Mouse (Mus musculus): ENCODE measurements at regions not wholly inside any gene's neighbourhood (a gene's known extent, or its start where the extent isn't known, plus 50 kb on each side); places are given as distances from the start of the nearest gene placed in this dataset.

DNA sequence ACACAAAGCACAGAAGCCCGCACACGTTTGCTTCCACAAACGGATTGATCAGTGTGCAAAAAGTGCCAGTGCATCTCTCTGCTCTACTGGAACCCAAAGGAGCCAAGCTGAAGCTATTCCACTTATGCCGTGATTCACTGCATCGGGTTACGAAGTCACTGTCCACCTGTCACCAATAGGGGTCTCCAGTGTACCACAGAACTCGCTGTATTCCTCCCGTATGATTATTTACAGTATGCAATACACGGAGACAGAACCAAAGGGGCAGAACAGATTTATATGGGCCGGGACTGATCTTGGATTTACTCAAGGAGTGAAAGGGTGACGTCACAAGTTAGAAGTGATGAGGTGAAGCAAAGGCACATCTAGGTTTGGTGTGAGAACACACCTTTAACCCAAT lies 155.5 kb upstream of the Atp5g3 start:
- no peaks in the 10 kb centered on the region for H3K4me1 ChIP-seq (ENCODE audit: insufficient read depth, low read depth, low read length)
- DNase-seq (ENCODE audit: low spot score) (no peak), ATAC-seq (ENCODE audit: extremely low read depth, insufficient number of reproducible peaks, low FRiP score, poor library complexity, severe bottlenecking) (no peak)
- H3K4me3 ChIP-seq (ENCODE audit: low read depth, low read length) = no peak overlapping the region
- H3K36me3 ChIP-seq (replicated peaks) = no peaks in the 10 kb centered on the region
- H3K27me3 ChIP-seq (ENCODE audit: insufficient read depth, low read length) = peaks cover 17% of the 10 kb centered on the region
- TF ChIP-seq TAL1 (conservative IDR thresholded peaks at IDR 0.05; ENCODE audit: low read depth, low read length) = no peak
- TF ChIP-seq GATA2 (IDR thresholded peaks at IDR 0.05; ENCODE audit: borderline replicate concordance, low read depth, low read length) = no peak
- TF ChIP-seq CTCF (IDR thresholded peaks at IDR 0.05; ENCODE audit: low read depth, low read length) = no peak
- TF ChIP-seq POLR2AphosphoS5 (IDR thresholded peaks at IDR 0.05; ENCODE audit: insufficient replicate concordance, low read depth, low read length) = no peak
- no peak for TF ChIP-seq GATA1 (IDR thresholded peaks at IDR 0.05; ENCODE audit: borderline replicate concordance, low read length)
- H3K9me3 ChIP-seq (replicated peaks) = no peaks in the 10 kb centered on the region

DNA sequence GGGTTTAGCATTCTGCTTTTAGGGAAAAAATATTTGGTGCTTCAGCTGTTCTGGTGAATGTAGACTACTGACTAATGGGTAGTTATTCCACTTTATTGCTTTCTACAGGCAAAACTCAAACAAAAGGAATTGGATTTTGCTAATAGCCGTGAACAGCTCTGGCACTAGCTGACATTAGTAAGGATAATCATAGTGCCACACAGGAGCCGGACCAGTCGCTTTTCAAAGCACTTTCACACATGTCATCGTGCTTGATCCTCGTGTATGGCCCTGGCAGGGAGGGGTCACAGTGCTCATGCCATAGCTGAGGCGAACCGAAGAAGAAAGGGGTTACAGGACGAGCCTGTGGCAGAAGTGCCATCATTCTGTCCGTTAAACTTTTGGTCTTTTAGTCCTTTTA lies 153.2 kb upstream of the Atp5g3 start:
- Histone ChIP-seq H3K4me1 (ENCODE audit: insufficient read depth, low read depth, low read length) (no peaks in the 10 kb centered on the region), H3K4me3 (ENCODE audit: low read depth, low read length) (no peak overlapping the region), H3K36me3 (replicated peaks) (no peaks in the 10 kb centered on the region), H3K27me3 (ENCODE audit: insufficient read depth, low read length) (peaks cover 8% of the 10 kb centered on the region), H3K9me3 (replicated peaks) (no peaks in the 10 kb centered on the region)
- DNase-seq (ENCODE audit: low spot score) = no peak
- ATAC-seq (ENCODE audit: extremely low read depth, insufficient number of reproducible peaks, low FRiP score, poor library complexity, severe bottlenecking) = no peak
- TF ChIP-seq GATA2 (IDR thresholded peaks at IDR 0.05; ENCODE audit: borderline replicate concordance, low read depth, low read length) (no peak), TAL1 (conservative IDR thresholded peaks at IDR 0.05; ENCODE audit: low read depth, low read length) (no peak), POLR2AphosphoS5 (IDR thresholded peaks at IDR 0.05; ENCODE audit: insufficient replicate concordance, low read depth, low read length) (no peak), CTCF (IDR thresholded peaks at IDR 0.05; ENCODE audit: low read depth, low read length) (no peak), GATA1 (IDR thresholded peaks at IDR 0.05; ENCODE audit: borderline replicate concordance, low read length) (no peak)

DNA sequence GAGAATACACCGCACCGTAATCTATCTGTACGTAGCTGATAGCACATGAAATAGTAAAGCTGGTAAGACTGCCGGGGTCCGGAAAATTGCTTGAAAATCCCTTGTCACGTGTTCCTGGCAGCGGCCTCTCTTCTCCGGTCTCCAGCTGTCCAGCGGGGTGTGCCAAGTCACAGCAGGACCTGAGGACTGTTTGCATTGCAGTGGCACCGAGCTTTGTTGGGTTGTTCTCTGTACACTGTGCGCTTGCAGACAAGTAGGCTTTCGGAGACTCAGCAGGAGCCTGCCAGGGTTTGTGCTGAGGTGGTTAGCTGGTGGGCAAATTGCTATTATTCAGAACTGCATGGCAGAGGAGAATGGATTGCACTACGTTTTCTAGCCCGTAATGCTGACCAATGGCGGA lies 152.7 kb upstream of the Atp5g3 start:
- TF ChIP-seq GATA1 (IDR thresholded peaks at IDR 0.05; ENCODE audit: borderline replicate concordance, low read length) (no peak), CTCF (IDR thresholded peaks at IDR 0.05; ENCODE audit: low read depth, low read length) (no peak), TAL1 (conservative IDR thresholded peaks at IDR 0.05; ENCODE audit: low read depth, low read length) (no peak), POLR2AphosphoS5 (IDR thresholded peaks at IDR 0.05; ENCODE audit: insufficient replicate concordance, low read depth, low read length) (no peak), GATA2 (IDR thresholded peaks at IDR 0.05; ENCODE audit: borderline replicate concordance, low read depth, low read length) (no peak)
- ATAC-seq (ENCODE audit: extremely low read depth, insufficient number of reproducible peaks, low FRiP score, poor library complexity, severe bottlenecking) = no peak
- H3K4me3 ChIP-seq (ENCODE audit: low read depth, low read length) = no peak overlapping the region
- H3K4me1 ChIP-seq (ENCODE audit: insufficient read depth, low read depth, low read length) = no peaks in the 10 kb centered on the region
- no peaks in the 10 kb centered on the region for H3K36me3 ChIP-seq (replicated peaks)
- no peaks in the 10 kb centered on the region for H3K9me3 ChIP-seq (replicated peaks)
- peaks cover 8% of the 10 kb centered on the region for H3K27me3 ChIP-seq (ENCODE audit: insufficient read depth, low read length)
- no peak for DNase-seq (ENCODE audit: low spot score)

DNA sequence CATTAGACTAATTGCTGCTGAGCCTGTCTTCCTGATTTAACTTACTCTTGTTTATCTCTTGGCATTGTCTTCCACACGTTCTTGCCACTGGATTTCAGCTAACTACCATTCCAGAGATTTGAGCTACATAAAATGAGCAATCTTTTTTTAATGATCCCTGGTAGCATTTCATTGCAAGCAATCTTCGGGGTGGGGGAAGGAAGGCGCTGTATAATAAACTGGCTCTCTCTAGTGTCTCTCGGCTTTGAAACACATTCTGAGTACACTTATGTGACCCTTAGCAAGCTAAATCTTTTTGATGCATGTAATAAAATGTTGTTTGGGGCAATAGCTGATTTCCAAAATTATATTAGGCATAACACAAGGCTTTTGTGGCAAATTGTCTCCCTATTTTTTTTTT lies 152.2 kb upstream of the Atp5g3 start:
- no peak for TF ChIP-seq POLR2AphosphoS5 (IDR thresholded peaks at IDR 0.05; ENCODE audit: insufficient replicate concordance, low read depth, low read length)
- no peak for TF ChIP-seq CTCF (IDR thresholded peaks at IDR 0.05; ENCODE audit: low read depth, low read length)
- no peak for TF ChIP-seq GATA2 (IDR thresholded peaks at IDR 0.05; ENCODE audit: borderline replicate concordance, low read depth, low read length)
- TF ChIP-seq TAL1 (conservative IDR thresholded peaks at IDR 0.05; ENCODE audit: low read depth, low read length) = no peak
- TF ChIP-seq GATA1 (IDR thresholded peaks at IDR 0.05; ENCODE audit: borderline replicate concordance, low read length) = no peak
- Histone ChIP-seq H3K9me3 (replicated peaks) (no peaks in the 10 kb centered on the region), H3K36me3 (replicated peaks) (no peaks in the 10 kb centered on the region), H3K4me1 (ENCODE audit: insufficient read depth, low read depth, low read length) (no peaks in the 10 kb centered on the region), H3K4me3 (ENCODE audit: low read depth, low read length) (no peak overlapping the region), H3K27me3 (ENCODE audit: insufficient read depth, low read length) (peaks cover 7% of the 10 kb centered on the region)
- DNase-seq (ENCODE audit: low spot score) (no peak), ATAC-seq (ENCODE audit: extremely low read depth, insufficient number of reproducible peaks, low FRiP score, poor library complexity, severe bottlenecking) (no peak)

DNA sequence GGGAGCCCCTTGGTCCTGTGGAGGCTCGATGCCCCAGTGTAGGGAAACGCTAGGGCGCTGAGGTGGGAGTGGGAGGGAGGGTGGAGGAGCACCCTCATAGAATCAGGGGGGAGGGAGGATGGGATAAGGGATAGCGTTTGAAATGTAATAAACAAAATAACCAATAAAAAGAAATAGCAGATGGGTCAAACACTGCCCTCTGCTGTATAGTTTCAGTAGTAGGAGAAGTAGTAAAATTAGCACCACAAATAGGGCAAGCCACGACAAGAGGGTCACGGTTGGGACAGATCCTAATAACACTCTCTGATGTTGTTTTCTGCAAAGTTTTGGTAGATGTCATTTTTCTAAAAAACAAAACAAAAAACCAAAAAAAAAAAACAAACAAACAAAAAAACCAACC lies 131.3 kb upstream of the Atp5g3 start:
- Histone ChIP-seq H3K9me3 (replicated peaks) (no peaks in the 10 kb centered on the region), H3K36me3 (replicated peaks) (no peaks in the 10 kb centered on the region), H3K4me3 (ENCODE audit: low read depth, low read length) (no peak overlapping the region), H3K4me1 (ENCODE audit: insufficient read depth, low read depth, low read length) (no peaks in the 10 kb centered on the region), H3K27me3 (ENCODE audit: insufficient read depth, low read length) (0 out of 2 replicates have a peak, but pooled peaks cover 5% of the 10 kb centered on the region)
- TF ChIP-seq POLR2AphosphoS5 (IDR thresholded peaks at IDR 0.05; ENCODE audit: insufficient replicate concordance, low read depth, low read length) = no peak
- no peak for TF ChIP-seq GATA1 (IDR thresholded peaks at IDR 0.05; ENCODE audit: borderline replicate concordance, low read length)
- no peak for TF ChIP-seq GATA2 (IDR thresholded peaks at IDR 0.05; ENCODE audit: borderline replicate concordance, low read depth, low read length)
- TF ChIP-seq CTCF (IDR thresholded peaks at IDR 0.05; ENCODE audit: low read depth, low read length) = no peak
- no peak for TF ChIP-seq TAL1 (conservative IDR thresholded peaks at IDR 0.05; ENCODE audit: low read depth, low read length)
- ATAC-seq (ENCODE audit: extremely low read depth, insufficient number of reproducible peaks, low FRiP score, poor library complexity, severe bottlenecking) = no peak
- DNase-seq (ENCODE audit: low spot score) = no peak

DNA sequence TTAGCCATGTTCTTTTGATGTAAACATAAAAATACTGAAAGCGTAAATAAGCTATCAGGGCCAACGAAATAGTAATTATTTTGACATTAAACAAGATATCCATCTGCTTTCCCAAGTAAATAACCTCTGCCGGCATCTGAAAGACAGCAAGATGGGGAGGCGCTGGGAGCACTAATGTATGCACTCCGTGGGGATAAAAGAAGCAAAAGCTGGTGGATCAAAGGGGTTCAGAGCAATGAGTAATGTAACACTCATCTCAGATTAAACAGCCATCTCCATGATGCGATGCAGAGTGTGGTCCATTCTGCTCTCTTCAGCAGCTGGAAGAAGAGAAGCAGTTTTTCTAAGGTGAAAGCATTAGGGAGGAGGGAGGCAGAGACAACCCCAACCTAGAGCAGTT lies 128.5 kb upstream of the Atp5g3 start:
- Histone ChIP-seq H3K4me3 (ENCODE audit: low read depth, low read length) (no peak overlapping the region), H3K36me3 (replicated peaks) (no peaks in the 10 kb centered on the region), H3K27me3 (ENCODE audit: insufficient read depth, low read length) (0 out of 2 replicates have a peak, but pooled peaks cover 3% of the 10 kb centered on the region), H3K9me3 (replicated peaks) (no peaks in the 10 kb centered on the region), H3K4me1 (ENCODE audit: insufficient read depth, low read depth, low read length) (no peaks in the 10 kb centered on the region)
- ATAC-seq (ENCODE audit: extremely low read depth, insufficient number of reproducible peaks, low FRiP score, poor library complexity, severe bottlenecking) = no peak
- DNase-seq (ENCODE audit: low spot score) = no peak
- TF ChIP-seq GATA1 (IDR thresholded peaks at IDR 0.05; ENCODE audit: borderline replicate concordance, low read length) = no peak
- no peak for TF ChIP-seq CTCF (IDR thresholded peaks at IDR 0.05; ENCODE audit: low read depth, low read length)
- TF ChIP-seq GATA2 (IDR thresholded peaks at IDR 0.05; ENCODE audit: borderline replicate concordance, low read depth, low read length) = no peak
- no peak for TF ChIP-seq TAL1 (conservative IDR thresholded peaks at IDR 0.05; ENCODE audit: low read depth, low read length)
- TF ChIP-seq POLR2AphosphoS5 (IDR thresholded peaks at IDR 0.05; ENCODE audit: insufficient replicate concordance, low read depth, low read length) = no peak
